Mouse (Mus musculus): ENCODE data around the gene Prkag3. TPM values are rescaled to one million over a fixed set of nuclear protein-coding genes. Genes with fewer than 3 reads are reported as not detected.

Prkag3 gene
- total RNA-seq, 1 experiment from 2014 or later = 0.23 TPM

Other genes starting within 250 kb of the Prkag3 start
- gene Cnot9, start 243.2 kb downstream of the Prkag3 start, total RNA-seq (2017) = 17.4 and 19.6 TPM in 2 replicates
- gene Plcd4, start 206.3 kb downstream of the Prkag3 start, total RNA-seq (2017) = 0.12 and 0.81 TPM in 2 replicates
- gene Usp37, start 204.9 kb downstream of the Prkag3 start, total RNA-seq (2017) = 27.5 and 31.3 TPM in 2 replicates
- 18.7 and 21.5 TPM in 2 replicates for gene Zfp142, start 161.0 kb downstream of the Prkag3 start, total RNA-seq (2017)
- 7.1 and 15.8 TPM in 2 replicates for gene Bcs1l, start 160.9 kb downstream of the Prkag3 start, total RNA-seq (2017)
- 44.4 and 46.8 TPM in 2 replicates for gene Rnf25, start 147.8 kb downstream of the Prkag3 start, total RNA-seq (2017)
- gene Stk36, start 147.8 kb downstream of the Prkag3 start, total RNA-seq (2017) = 0.70 and 0.98 TPM in 2 replicates
- 19.0 and 21.1 TPM in 2 replicates for gene Ttll4, start 87.5 kb downstream of the Prkag3 start, total RNA-seq (2017)
- gene Cyp27a1, start 35.6 kb downstream of the Prkag3 start, total RNA-seq (2017) = 37.6 and 45.0 TPM in 2 replicates
- not detected in 2 replicates for gene Wnt6, start 22.7 kb upstream of the Prkag3 start, total RNA-seq (2017)
- not detected in 2 replicates for gene Wnt10a, start 42.3 kb upstream of the Prkag3 start, total RNA-seq (2017)
- not detected in 2 replicates for gene Cdk5r2, start 105.7 kb upstream of the Prkag3 start, total RNA-seq (2017)
- not detected in 2 replicates for gene Fev, start 136.2 kb upstream of the Prkag3 start, total RNA-seq (2017)
- gene Cryba2, start 143.9 kb upstream of the Prkag3 start, total RNA-seq (2017) = not detected in 2 replicates
- gene Cfap65, start 186.4 kb upstream of the Prkag3 start, total RNA-seq (2017) = not detected in 2 replicates
- not detected in 2 replicates for gene Ihh, start 202.5 kb upstream of the Prkag3 start, total RNA-seq (2017)

All from neutrophil, adult 5-6 weeks (primary cell).